8 mouse cellular contexts compared by ENCODE assay signal in genomic region chr16:49892945-49893344, GRCm38 (mm10).
DNase-seq lines count a peak whose midpoint lies in the region; ATAC-seq and TF ChIP-seq lines count a peak whose summit lies in the region.

No protein-coding gene starts in this region.

- WGBS in liver, postnatal 0 days (ENCODE audit: insufficient replicate concordance) = 89% methylated on average over 2 of the region's 2 CpGs
- WGBS in thymus, adult 2 months = 87% methylated on average over 2 of the region's 2 CpGs
- 71% methylated on average over 2 of the region's 2 CpGs for WGBS in heart, embryonic 11.5 days (ENCODE audit: insufficient replicate concordance)

- ATAC-seq in liver, postnatal 0 days = no peak
- no peak for ATAC-seq in heart, embryonic 11.5 days (replicated peaks; ENCODE audit: insufficient number of reproducible peaks, low FRiP score, low TSS enrichment)

- no peak for TF ChIP-seq EP300 in liver, postnatal 0 days (IDR thresholded peaks at IDR 0.05; ENCODE audit: low read depth)

- no peak for DNase-seq in left cerebral cortex, adult 2 months (ENCODE audit: extremely low spot score in 1 of 2, low spot score in 2 of 2)
- DNase-seq in left cerebral cortex, postnatal 14 days (ENCODE audit: low spot score in 2 of 2) = no peak
- peak; percentile 84 for DNase-seq in R1 (ENCODE audit: low read depth, low spot score)
- DNase-seq in liver, postnatal 0 days = peak; percentile 67
- DNase-seq in thymus, adult 2 months = peak; percentile 66
- DNase-seq in left cerebral cortex, postnatal 25 days (ENCODE audit: low spot score in 2 of 2) = no peak
- DNase-seq in ovary, postnatal 10 days (ENCODE audit: low spot score) = no peak

- no peak overlapping the region for H3K27ac ChIP-seq in left cerebral cortex, adult 2 months
- no peak overlapping the region for H3K27ac ChIP-seq in liver, postnatal 0 days (ENCODE audit: low read depth)
- H3K27ac ChIP-seq in thymus, adult 2 months (ENCODE audit: control insufficient read depth, insufficient read depth, low read length) = no peak overlapping the region
- H3K27ac ChIP-seq in heart, embryonic 11.5 days (ENCODE audit: low read depth, low read length) = no peak overlapping the region

- H3K4me2 ChIP-seq in liver, postnatal 0 days (ENCODE audit: low read depth, low read length) = no peak overlapping the region
- H3K4me2 ChIP-seq in heart, embryonic 11.5 days = no peak overlapping the region

- H3K9me3 ChIP-seq in liver, postnatal 0 days (ENCODE audit: low read length) = no peaks in the 10 kb centered on the region
- H3K9me3 ChIP-seq in heart, embryonic 11.5 days (replicated peaks; ENCODE audit: control insufficient read depth, low read length) = peaks cover 4% of the 10 kb centered on the region

- no peak overlapping the region for H3K9ac ChIP-seq in liver, postnatal 0 days (replicated peaks)
- no peak overlapping the region for H3K9ac ChIP-seq in heart, embryonic 11.5 days (ENCODE audit: low read depth, low read length)

- no peaks in the 10 kb centered on the region for H3K27me3 ChIP-seq in liver, postnatal 0 days (ENCODE audit: insufficient read depth, low read length)
- no peaks in the 10 kb centered on the region for H3K27me3 ChIP-seq in thymus, adult 2 months (ENCODE audit: control insufficient read depth, insufficient read depth, low read length)
- no peaks in the 10 kb centered on the region for H3K27me3 ChIP-seq in heart, embryonic 11.5 days (ENCODE audit: control insufficient read depth, insufficient read depth, low read length)

- TF ChIP-seq CTCF in left cerebral cortex, adult 2 months (IDR thresholded peaks at IDR 0.05) = peak; percentile 47
- TF ChIP-seq CTCF in liver, postnatal 0 days (IDR thresholded peaks at IDR 0.05; ENCODE audit: low read depth) = peak; percentile 78
- no peak for TF ChIP-seq CTCF in thymus, adult 2 months (IDR thresholded peaks at IDR 0.05; ENCODE audit: borderline replicate concordance, control insufficient read depth, extremely low read depth, insufficient read depth, low read length, poor library complexity)

- H3K4me1 ChIP-seq in liver, postnatal 0 days (ENCODE audit: insufficient read depth) = peaks cover 21% of the 10 kb centered on the region
- peaks cover 4% of the 10 kb centered on the region for H3K4me1 ChIP-seq in thymus, adult 2 months (replicated peaks; ENCODE audit: control insufficient read depth, insufficient read depth, low read length)
- peaks cover 18% of the 10 kb centered on the region for H3K4me1 ChIP-seq in heart, embryonic 11.5 days (ENCODE audit: control insufficient read depth, insufficient read depth, low read length)

- H3K36me3 ChIP-seq in liver, postnatal 0 days (replicated peaks; ENCODE audit: insufficient read depth, low read length) = peaks cover 94% of the 10 kb centered on the region
- peaks cover 57% of the 10 kb centered on the region for H3K36me3 ChIP-seq in thymus, adult 2 months (ENCODE audit: control insufficient read depth, insufficient read depth, low read length)
- 0 out of 2 replicates have a peak, but pooled peaks cover 4% of the 10 kb centered on the region for H3K36me3 ChIP-seq in heart, embryonic 11.5 days (ENCODE audit: control insufficient read depth, insufficient read depth, low read length)

- TF ChIP-seq POLR2A in thymus, adult 2 months (IDR thresholded peaks at IDR 0.05; ENCODE audit: control insufficient read depth, extremely low read depth, insufficient read depth, low read length, poor library complexity) = no peak

- intact Hi-C loops in left cerebral cortex, adult 2 months (cut with DNase I) = loop anchor here (5.0 kb wide), 1 partner anchor 36 kb away; no protein-coding TSS in a partner anchor
- intact Hi-C loops in left cerebral cortex, postnatal 14 days (cut with DNase I) = no loop called here
- intact Hi-C loops in left cerebral cortex, postnatal 25 days (cut with DNase I) = no loop called here

- no peak overlapping the region for H3K4me3 ChIP-seq in left cerebral cortex, adult 2 months
- no peak overlapping the region for H3K4me3 ChIP-seq in liver, postnatal 0 days (ENCODE audit: low read depth, low read length)
- H3K4me3 ChIP-seq in thymus, adult 2 months (ENCODE audit: control insufficient read depth, insufficient read depth, low read length) = no peak overlapping the region
- H3K4me3 ChIP-seq in heart, embryonic 11.5 days (ENCODE audit: low read depth, low read length) = no peak overlapping the region

Comparison
In these comparisons a context has a peak if more than half of its experiments do, and no peak if none do; other contexts are left out.
1. DNase-seq: peak in R1 (single experiment), liver, postnatal 0 days (single experiment) and thymus, adult 2 months (single experiment); none in left cerebral cortex, adult 2 months (0 of 2), left cerebral cortex, postnatal 14 days (0 of 2), left cerebral cortex, postnatal 25 days (0 of 2) and ovary, postnatal 10 days (single experiment).